Mouse (Mus musculus) lung, adult 2 months (tissue): Measurements from ENCODE around the gene Gpank1.

Experiments
- CTCF ChIP-seq: fragments of 200-500 bp; IDR thresholded peaks from 2 replicates; pipeline ENCODE4 v1.5.1; 2011; ENCODE audit warnings: mild to moderate bottlenecking, low read length, control low read depth; ENCODE audit not compliant: insufficient read depth
- POLR2A ChIP-seq: fragments of 200-500 bp; IDR thresholded peaks from 2 replicates; pipeline ENCODE4 v1.6.1; 2011; ENCODE audit warnings: low read depth, mild to moderate bottlenecking, control low read depth, low read length, borderline replicate concordance; ENCODE audit errors: extremely low read depth

DNA sequence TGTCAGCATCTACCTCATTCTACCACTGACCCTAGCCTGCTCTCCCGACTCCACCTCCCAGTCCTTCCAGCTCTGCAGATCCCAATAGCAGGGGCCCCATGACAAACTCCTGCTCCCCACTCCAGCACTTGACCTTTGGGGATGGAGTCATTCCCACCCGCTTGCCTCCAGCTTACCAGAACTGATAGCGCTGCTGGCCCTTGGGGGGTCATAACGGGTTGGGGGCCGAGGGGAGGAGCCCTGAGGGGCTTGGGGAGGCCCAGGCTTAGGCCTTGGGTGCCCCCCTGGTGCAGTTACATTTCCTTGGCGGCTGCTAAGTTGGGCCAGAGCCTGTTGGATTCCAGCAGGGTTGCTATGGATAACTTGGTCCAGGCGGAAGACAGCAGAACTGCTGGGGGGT, 33.4 kb downstream of the Gpank1 start:
- TF ChIP-seq CTCF (no peak), POLR2A (no peak)
